In genomic region chr8:95084744-95085431, GRCm38 (mm10) we compare ENCODE assay signal across 25 mouse cellular contexts. TPM values are rescaled to one million over a fixed set of nuclear protein-coding genes. Genes with fewer than 3 reads are reported as not detected.
DNase-seq lines count a peak whose midpoint lies in the region; ATAC-seq and TF ChIP-seq lines count a peak whose summit lies in the region.
"Had no signal": no experiment of that assay in that cellular context is flagged by ENCODE, and none has a peak within 500 bp of the region (broad histone marks: within the 10 kb centered on the region; RNA-seq: fewer than 3 reads in every experiment).

No protein-coding gene starts in this region.

- peak overlapping the region; percentile 41; the same call in 1 of the 2 replicates for H3K27ac ChIP-seq in heart, embryonic 12.5 days (ENCODE audit: poor library complexity, severe bottlenecking)
- H3K27ac ChIP-seq in midbrain, embryonic 10.5 days (replicated peaks), result peak overlapping the region; percentile 55; the same call in 1 of the 2 replicates
- no peak overlapping the region for H3K27ac ChIP-seq in midbrain, embryonic 11.5 days (ENCODE audit: low read depth, low read length)
- no peak overlapping the region; the same call in 1 of the 2 replicates for H3K27ac ChIP-seq in ES-E14 (ENCODE audit: insufficient read depth, low read depth, low read length, poor library complexity, severe bottlenecking)
- peak overlapping the region; percentile 45; the same call in 1 of the 2 replicates for H3K27ac ChIP-seq in liver, embryonic 15.5 days (replicated peaks)
- H3K27ac ChIP-seq: forebrain, embryonic 12.5 days; heart, embryonic 15.5 days; hindbrain, embryonic 14.5 days; intestine, embryonic 15.5 days; kidney, postnatal 0 days; layer of hippocampus, adult 2 months; left cerebral cortex, adult 2 months; limb, embryonic 12.5 days; neural tube, embryonic 15.5 days had no signal

- peak overlapping the region; percentile 41 for H3K4me2 ChIP-seq in heart, embryonic 12.5 days
- H3K4me2 ChIP-seq in midbrain, embryonic 11.5 days, result no peak overlapping the region
- H3K4me2 ChIP-seq in liver, embryonic 15.5 days, result peak overlapping the region; percentile 35
- H3K4me2 ChIP-seq: forebrain, embryonic 12.5 days; heart, embryonic 15.5 days; hindbrain, embryonic 14.5 days; intestine, embryonic 15.5 days; limb, embryonic 12.5 days; neural tube, embryonic 15.5 days had no signal

- ATAC-seq in heart, embryonic 12.5 days (ENCODE audit: insufficient number of reproducible peaks, low FRiP score), result no peak
- no peak for ATAC-seq in midbrain, embryonic 11.5 days (ENCODE audit: low FRiP score)
- no peak for ATAC-seq in liver, embryonic 15.5 days (ENCODE audit: insufficient read depth)
- ATAC-seq: intestine, embryonic 15.5 days; lung, postnatal 0 days had no signal

- H3K4me1 ChIP-seq in heart, embryonic 12.5 days (replicated peaks), result peaks cover 21% of the 10 kb centered on the region
- H3K4me1 ChIP-seq in midbrain, embryonic 10.5 days, result peaks cover 23% of the 10 kb centered on the region
- H3K4me1 ChIP-seq in midbrain, embryonic 11.5 days (ENCODE audit: control insufficient read depth, insufficient read depth, low read length), result peaks cover 12% of the 10 kb centered on the region
- peaks cover 3 to 12% of the 10 kb centered on the region in 2 experiments; a peak in 1 of 4 replicates for H3K4me1 ChIP-seq in ES-E14 (ENCODE audit: control insufficient read depth in 2 of 2, insufficient read depth in 2 of 2, low read length in 2 of 2, poor library complexity in 1 of 2)
- H3K4me1 ChIP-seq in liver, embryonic 15.5 days (replicated peaks), result peaks cover 50% of the 10 kb centered on the region

- no peaks in the 10 kb centered on the region for H3K27me3 ChIP-seq in heart, embryonic 12.5 days (replicated peaks)
- no peaks in the 10 kb centered on the region for H3K27me3 ChIP-seq in midbrain, embryonic 10.5 days (ENCODE audit: low read depth, poor library complexity, severe bottlenecking)
- no peaks in the 10 kb centered on the region for H3K27me3 ChIP-seq in midbrain, embryonic 11.5 days (ENCODE audit: control insufficient read depth, insufficient read depth, low read length)
- H3K27me3 ChIP-seq in liver, embryonic 15.5 days, result no peaks in the 10 kb centered on the region
- H3K27me3 ChIP-seq: forebrain, embryonic 12.5 days; heart, embryonic 15.5 days; intestine, embryonic 15.5 days; limb, embryonic 12.5 days; megakaryocyte, embryonic 14.5 days; neural tube, embryonic 15.5 days had no signal

- no peak overlapping the region for H3K4me3 ChIP-seq in heart, embryonic 12.5 days
- H3K4me3 ChIP-seq in midbrain, embryonic 10.5 days, result no peak overlapping the region
- no peak overlapping the region for H3K4me3 ChIP-seq in midbrain, embryonic 11.5 days (ENCODE audit: low read depth, low read length)
- H3K4me3 ChIP-seq in ES-E14 (ENCODE audit: insufficient read depth in 1 of 2, low read depth in 1 of 2, low read length in 2 of 2, poor library complexity in 1 of 2, severe bottlenecking in 1 of 2), result no peak overlapping the region
- no peak overlapping the region for H3K4me3 ChIP-seq in liver, embryonic 15.5 days (replicated peaks)
- H3K4me3 ChIP-seq: forebrain, embryonic 12.5 days; heart, embryonic 15.5 days; intestine, embryonic 15.5 days; layer of hippocampus, adult 2 months; left cerebral cortex, adult 2 months; limb, embryonic 12.5 days; megakaryocyte, embryonic 14.5 days; neural tube, embryonic 15.5 days had no signal

- 85% methylated on average over 10 of the region's 10 CpGs for WGBS in heart, embryonic 12.5 days
- WGBS in midbrain, embryonic 10.5 days, result 86% methylated on average over 10 of the region's 10 CpGs
- 90% methylated on average over 10 of the region's 10 CpGs for WGBS in midbrain, embryonic 11.5 days
- WGBS in liver, embryonic 15.5 days (ENCODE audit: insufficient replicate concordance), result 64% methylated on average over 10 of the region's 10 CpGs

- H3K36me3 ChIP-seq in heart, embryonic 12.5 days, result peaks cover 59% of the 10 kb centered on the region
- H3K36me3 ChIP-seq in midbrain, embryonic 10.5 days, result peaks cover 67% of the 10 kb centered on the region
- H3K36me3 ChIP-seq in midbrain, embryonic 11.5 days (ENCODE audit: control insufficient read depth, insufficient read depth, low read length), result peaks cover 5% of the 10 kb centered on the region; the same call in 1 of the 2 replicates
- peaks cover 5% of the 10 kb centered on the region for H3K36me3 ChIP-seq in ES-E14 (ENCODE audit: control insufficient read depth, insufficient read depth, low read length, poor library complexity, severe bottlenecking)
- H3K36me3 ChIP-seq in liver, embryonic 15.5 days (replicated peaks), result peaks cover 32% of the 10 kb centered on the region

- no peaks in the 10 kb centered on the region for H3K9me3 ChIP-seq in heart, embryonic 12.5 days (replicated peaks)
- no peaks in the 10 kb centered on the region for H3K9me3 ChIP-seq in midbrain, embryonic 10.5 days (replicated peaks)
- H3K9me3 ChIP-seq in midbrain, embryonic 11.5 days (ENCODE audit: control insufficient read depth, low read length), result no peaks in the 10 kb centered on the region
- H3K9me3 ChIP-seq in ES-E14 (ENCODE audit: control insufficient read depth, insufficient read depth, low read depth, low read length), result no peaks in the 10 kb centered on the region
- no peaks in the 10 kb centered on the region for H3K9me3 ChIP-seq in liver, embryonic 15.5 days (replicated peaks)
- H3K9me3 ChIP-seq: forebrain, embryonic 12.5 days; G1E; heart, embryonic 15.5 days; intestine, embryonic 15.5 days; limb, embryonic 12.5 days; megakaryocyte, embryonic 14.5 days; neural tube, embryonic 15.5 days had no signal

- DNase-seq in heart, postnatal 4 days, result no peak
- DNase-seq in midbrain, embryonic 10.5 days (ENCODE audit: low spot score), result no peak
- DNase-seq in midbrain, embryonic 11.5 days (ENCODE audit: low spot score, missing footprints), result no peak
- DNase-seq in ES-E14 (ENCODE audit: low read depth, low spot score), result no peak
- no peak for DNase-seq in lung, adult 18-20 months
- DNase-seq: adrenal gland, adult 8-10 months; B cell, adult 2 months; right cerebral cortex, postnatal 4 days; thymus, adult 18-20 months had no signal

- in situ Hi-C loops in ES-E14 (cut with MboI; ENCODE audit: low sequenced_read_pairs in 2 of 2, unreplicated experiment in 2 of 2), result no loop called here

- peak overlapping the region; percentile 17; the same call in 1 of the 2 replicates for H3K9ac ChIP-seq in heart, embryonic 12.5 days
- no peak overlapping the region for H3K9ac ChIP-seq in midbrain, embryonic 11.5 days (ENCODE audit: low read length)
- H3K9ac ChIP-seq in ES-E14 (ENCODE audit: insufficient read depth, low read depth, low read length, poor library complexity, severe bottlenecking), result peak overlapping the region; percentile 7
- no peak overlapping the region for H3K9ac ChIP-seq in liver, embryonic 15.5 days
- H3K9ac ChIP-seq: forebrain, embryonic 12.5 days; heart, embryonic 15.5 days; hindbrain, embryonic 14.5 days; intestine, embryonic 15.5 days; limb, embryonic 12.5 days; neural tube, embryonic 15.5 days had no signal

TF ChIP-seq in ES-E14, 5 proteins besides CTCF, POLR2A, EP300 and RAD21:
- TF ChIP-seq ZC3H11A (IDR thresholded peaks at IDR 0.05; ENCODE audit: borderline replicate concordance, low read depth, low read length) (no peak), CHD2 (IDR thresholded peaks at IDR 0.05; ENCODE audit: low read depth, low read length) (no peak), HCFC1 (IDR thresholded peaks at IDR 0.05; ENCODE audit: borderline replicate concordance, insufficient read depth, low read length) (no peak), MAFK (IDR thresholded peaks at IDR 0.05; ENCODE audit: insufficient read depth, low read depth, low read length) (no peak), ZNF384 (IDR thresholded peaks at IDR 0.05; ENCODE audit: low read depth, low read length) (no peak)
TF ChIP-seq in ES-E14: peak in this region for 0.

RNA-seq across cellular contexts. Expression of gene Katnb1, which starts 3.9 kb away (rescaled TPM):
- 18.4 and 25.8 TPM in 2 replicates for polyA plus RNA-seq in heart, embryonic 12.5 days (2016; fragmentation: Nextera tagmentation; extraction: Ambion mirVana)
- total RNA-seq in heart, postnatal 4 days (2021), result 10 to 100 TPM; 13.0 to 15.0 TPM
- polyA plus RNA-seq in midbrain, embryonic 10.5 days (2016; fragmentation: Nextera tagmentation; extraction: Ambion mirVana), result 32.0 and 34.2 TPM in 2 replicates
- polyA plus RNA-seq in midbrain, embryonic 11.5 days (2014; fragmentation: Nextera tagmentation; extraction: Ambion mirVana), result 27.8 and 30.9 TPM in 2 replicates
- total RNA-seq in ES-E14 (2012; rRNA removed), result 23.5 and 31.2 TPM in 2 replicates
- 9.6 and 12.0 TPM in 2 replicates for polyA plus RNA-seq in liver, embryonic 15.5 days (2015; fragmentation: Nextera tagmentation; extraction: Ambion mirVana)

RNA-seq across cellular contexts. Expression of gene Drc7, which starts 30.0 kb away (rescaled TPM):
- polyA plus RNA-seq in heart, embryonic 12.5 days (2016; fragmentation: Nextera tagmentation; extraction: Ambion mirVana), result not detected in 2 replicates
- total RNA-seq in heart, postnatal 4 days (2021), result not detected
- polyA plus RNA-seq in midbrain, embryonic 10.5 days (2016; fragmentation: Nextera tagmentation; extraction: Ambion mirVana), result 0.11 and 0.14 TPM in 2 replicates
- 0.14 TPM in 1 of 2 replicates, not detected in the other for polyA plus RNA-seq in midbrain, embryonic 11.5 days (2014; fragmentation: Nextera tagmentation; extraction: Ambion mirVana)
- 0.94 and 1.1 TPM in 2 replicates for total RNA-seq in ES-E14 (2012; rRNA removed)
- polyA plus RNA-seq in liver, embryonic 15.5 days (2015; fragmentation: Nextera tagmentation; extraction: Ambion mirVana), result 0.35 and 0.39 TPM in 2 replicates
- total RNA-seq: adrenal gland, adult 8-10 months; gastrocnemius, postnatal 4 days; monocyte, adult 5-6 weeks had no signal
- polyA plus RNA-seq: G1E; intestine, embryonic 15.5 days; kidney, postnatal 0 days; limb, embryonic 12.5 days had no signal

Comparison
In these comparisons a context has a peak if more than half of its experiments do, and no peak if none do; other contexts are left out.
1. H3K27ac ChIP-seq: peak in heart, embryonic 12.5 days (single experiment), midbrain, embryonic 10.5 days (single experiment) and liver, embryonic 15.5 days (single experiment); none in midbrain, embryonic 11.5 days (single experiment) and ES-E14 (single experiment).
2. H3K9ac ChIP-seq: peak in heart, embryonic 12.5 days (single experiment) and ES-E14 (single experiment); none in midbrain, embryonic 11.5 days (single experiment) and liver, embryonic 15.5 days (single experiment).